Comparison of ENCODE assay signal across 8 mouse cellular contexts in genomic region chr5:111509575-111510057, GRCm38 (mm10).
DNase-seq lines count a peak whose midpoint lies in the region; ATAC-seq lines count a peak whose summit lies in the region.

No protein-coding gene starts in this region.

- no peaks in the 10 kb centered on the region for H3K9me3 ChIP-seq in lung, embryonic 15.5 days
- H3K9me3 ChIP-seq in kidney, embryonic 15.5 days (replicated peaks), result no peaks in the 10 kb centered on the region

- peak overlapping the region; percentile 24 for H3K4me3 ChIP-seq in lung, embryonic 15.5 days
- peak overlapping the region; percentile 26; the same call in 1 of the 2 replicates for H3K4me3 ChIP-seq in kidney, embryonic 15.5 days (replicated peaks)

- peak overlapping the region; percentile 85 for H3K27ac ChIP-seq in lung, embryonic 15.5 days
- peak overlapping the region; percentile 70 for H3K27ac ChIP-seq in kidney, embryonic 15.5 days

- DNase-seq in lung, postnatal 25 days (ENCODE audit: low spot score), result no peak
- DNase-seq in heart, adult 9 months (ENCODE audit: low spot score in 2 of 2), result peak; percentile 26 to 49
- no peak for DNase-seq in cerebellum, postnatal 10 days
- no peak for DNase-seq in left cerebral cortex, postnatal 36 days (ENCODE audit: low spot score in 2 of 2)
- no peak for DNase-seq in adrenal gland, adult 8-10 months

- H3K4me1 ChIP-seq in lung, embryonic 15.5 days, result peaks cover 49% of the 10 kb centered on the region
- H3K4me1 ChIP-seq in kidney, embryonic 15.5 days, result peaks cover 55% of the 10 kb centered on the region

- WGBS in lung, embryonic 15.5 days, result 8% methylated on average over 9 of the region's 9 CpGs
- WGBS in kidney, embryonic 15.5 days, result 11% methylated on average over 9 of the region's 9 CpGs

- no peaks in the 10 kb centered on the region for H3K27me3 ChIP-seq in lung, embryonic 15.5 days
- H3K27me3 ChIP-seq in kidney, embryonic 15.5 days, result peaks cover 82% of the 10 kb centered on the region

- 0 out of 2 replicates have a peak overlapping the region, but pooled peaks have one; percentile 22 for H3K9ac ChIP-seq in lung, embryonic 15.5 days
- no peak overlapping the region for H3K9ac ChIP-seq in kidney, embryonic 15.5 days

- no peaks in the 10 kb centered on the region for H3K36me3 ChIP-seq in lung, embryonic 15.5 days
- no peaks in the 10 kb centered on the region for H3K36me3 ChIP-seq in kidney, embryonic 15.5 days

- H3K4me2 ChIP-seq in lung, embryonic 15.5 days, result peak overlapping the region; percentile 52
- H3K4me2 ChIP-seq in kidney, embryonic 15.5 days, result peak overlapping the region; percentile 52

- ATAC-seq in lung, embryonic 15.5 days (ENCODE audit: borderline replicate concordance, extremely low read depth, low FRiP score, low TSS enrichment), result peak; percentile 19; the same call in 1 of the 2 replicates
- peak; percentile 44; the same call in 1 of the 2 replicates for ATAC-seq in kidney, embryonic 15.5 days (replicated peaks; ENCODE audit: low FRiP score)
- peak; percentile 3; the same call in 1 of the 2 replicates for ATAC-seq in megakaryocyte-erythroid progenitor cell, adult 5-6 weeks (replicated peaks; ENCODE audit: low FRiP score, low TSS enrichment, poor library complexity, severe bottlenecking)

- intact Hi-C loops in left cerebral cortex, postnatal 36 days (cut with DNase I), result loop anchor here (5.0 kb wide), 2 partner anchors 37 to 82 kb away; no protein-coding TSS in a partner anchor

Comparison
In these comparisons a context has a peak if more than half of its experiments do, and no peak if none do; other contexts are left out.
1. DNase-seq: peak in heart, adult 9 months (2 of 2); none in lung, postnatal 25 days (single experiment), cerebellum, postnatal 10 days (0 of 2), left cerebral cortex, postnatal 36 days (0 of 2) and adrenal gland, adult 8-10 months (single experiment).
2. Peak in every context shown above with its lines, with median percentiles within 50 percentile points of each other: ATAC-seq.